Mouse (Mus musculus) heart, adult 2 months (tissue): ENCODE measurements around the gene Ylpm1.

Experiments used
- CTCF ChIP-seq: fragments of 200-600 bp; IDR thresholded peaks from 2 replicates; pipeline ENCODE4 v1.8.1; 2022; ENCODE audit warnings: antibody characterized with exemption, mild to moderate bottlenecking, moderate library complexity
- EP300 ChIP-seq: fragments of 200-500 bp; IDR thresholded peaks from 2 replicates; pipeline ENCODE4 v1.6.1; 2011; ENCODE audit warnings: low read depth, low read length, control low read depth; ENCODE audit not compliant: insufficient read depth
- POLR2A ChIP-seq: fragments of 200-500 bp; IDR thresholded peaks from 2 replicates; pipeline ENCODE4 v1.6.1; 2011; ENCODE audit warnings: mild to moderate bottlenecking, low read depth, low read length, control low read depth; ENCODE audit not compliant: insufficient read depth

- TF ChIP-seq CTCF (no peak), POLR2A (no peak), EP300 (no peak)
Observed at GRCm38 (mm10) chr12:84996501-84997398, 629 bp downstream of the Ylpm1 start.
